Mouse (Mus musculus): ENCODE data around the gene Zbtb20.

Gene Zbtb20

GRCm38 (mm10) chr16:43531328-43531727 lies 655.6 kb downstream of the Zbtb20 start:
- no peak for DNase-seq

- no peak for DNase-seq
Observed at GRCm38 (mm10) chr16:43534103-43534502, 658.4 kb downstream of the Zbtb20 start.

- no peak for DNase-seq
Observed at GRCm38 (mm10) chr16:43535912-43536311, 660.2 kb downstream of the Zbtb20 start.

DNA sequence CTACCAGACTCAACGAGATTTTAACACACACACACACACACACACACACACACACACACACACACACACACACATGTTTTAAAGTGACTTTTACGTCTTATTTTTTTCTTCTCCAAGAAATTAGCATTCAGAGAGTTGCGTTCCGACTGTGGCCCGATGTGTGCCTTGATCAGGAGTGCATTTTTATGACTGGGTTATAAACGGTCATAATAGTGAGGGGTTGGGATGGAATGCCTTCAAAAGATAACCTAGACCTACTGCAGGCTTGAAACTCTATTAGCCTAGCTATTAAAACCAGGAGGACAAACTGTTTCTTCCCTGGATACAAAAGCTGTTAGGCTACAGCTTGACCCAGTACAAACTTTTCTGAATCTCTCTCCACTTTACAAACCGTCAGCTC lies 661.5 kb downstream of the Zbtb20 start:
- DNase-seq, result no peak

- no peak for DNase-seq
Observed at GRCm38 (mm10) chr16:43539659-43540096, 664.0 kb downstream of the Zbtb20 start.

DNA sequence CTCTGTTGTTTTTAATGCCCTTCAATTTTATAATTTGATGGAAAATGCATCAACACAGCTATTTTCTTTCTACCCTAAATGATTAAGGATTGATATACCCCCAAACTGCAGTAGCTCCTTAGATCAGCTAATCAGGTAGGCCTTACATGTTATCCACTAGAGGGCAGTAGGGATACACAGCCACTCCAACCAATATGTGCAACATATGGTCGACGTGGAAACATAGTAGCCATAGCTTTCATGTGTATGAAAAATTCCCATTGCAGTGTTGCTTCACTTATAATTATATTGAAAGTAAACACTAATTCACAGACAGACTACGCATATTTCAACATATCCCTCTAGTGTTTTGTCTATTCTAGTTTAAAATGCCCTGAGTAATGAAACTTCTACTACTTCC lies 664.4 kb downstream of the Zbtb20 start:
- peak; percentile 17 to 18 for DNase-seq

DNA sequence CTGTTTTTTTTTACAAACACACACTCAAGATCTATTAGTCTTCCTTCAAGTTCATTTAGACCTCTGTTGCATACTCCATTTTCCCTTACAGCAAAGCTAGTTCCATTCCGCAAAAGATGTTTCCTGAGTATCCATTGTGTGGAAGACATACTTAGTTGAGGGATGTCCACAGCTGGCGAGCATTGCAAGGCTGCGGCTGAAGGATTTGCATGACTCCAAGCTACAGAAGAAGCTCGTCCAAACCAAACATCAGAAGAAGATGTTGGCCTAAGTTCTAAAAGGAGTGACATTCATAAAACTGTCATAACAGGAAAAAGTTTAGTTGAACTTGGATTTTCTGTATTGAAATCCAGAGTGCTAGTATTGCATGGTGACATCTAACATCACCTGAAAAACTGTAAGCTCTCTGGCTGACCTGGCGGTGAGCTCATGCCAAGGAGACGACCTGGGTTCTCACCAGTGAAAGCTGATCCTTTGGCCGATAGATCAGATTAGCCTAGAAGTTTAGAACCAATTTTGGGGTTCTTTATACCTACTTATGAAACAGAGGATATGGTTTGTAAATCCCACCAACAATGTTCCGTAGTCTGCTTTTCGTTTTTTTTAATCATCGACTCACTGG lies 665.0 kb downstream of the Zbtb20 start:
- DNase-seq, result no peak

DNA sequence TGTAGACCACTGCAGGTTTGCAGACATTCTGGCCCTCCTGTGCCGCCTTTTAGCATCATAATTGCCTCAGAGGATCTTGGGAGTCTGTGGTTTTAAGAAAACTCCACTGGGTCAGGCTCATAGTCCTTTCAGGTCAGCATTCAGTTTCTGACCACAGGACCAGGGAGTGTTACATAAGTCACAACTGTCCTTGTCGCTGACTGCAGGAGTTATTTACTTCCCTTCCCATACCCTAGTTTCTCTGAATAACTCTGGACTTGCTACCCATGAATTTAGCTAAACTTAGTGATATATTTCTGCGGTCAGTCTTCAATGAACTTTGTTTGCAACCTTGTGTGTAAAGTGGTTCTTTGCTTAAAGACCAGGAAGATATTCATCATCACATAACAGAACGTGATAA lies 669.6 kb downstream of the Zbtb20 start:
- no peak for DNase-seq

GRCm38 (mm10) chr16:43547323-43548180 lies 671.9 kb downstream of the Zbtb20 start:
- no peak for DNase-seq

GRCm38 (mm10) chr16:43548774-43549173 lies 673.1 kb downstream of the Zbtb20 start:
- DNase-seq, result no peak

DNA sequence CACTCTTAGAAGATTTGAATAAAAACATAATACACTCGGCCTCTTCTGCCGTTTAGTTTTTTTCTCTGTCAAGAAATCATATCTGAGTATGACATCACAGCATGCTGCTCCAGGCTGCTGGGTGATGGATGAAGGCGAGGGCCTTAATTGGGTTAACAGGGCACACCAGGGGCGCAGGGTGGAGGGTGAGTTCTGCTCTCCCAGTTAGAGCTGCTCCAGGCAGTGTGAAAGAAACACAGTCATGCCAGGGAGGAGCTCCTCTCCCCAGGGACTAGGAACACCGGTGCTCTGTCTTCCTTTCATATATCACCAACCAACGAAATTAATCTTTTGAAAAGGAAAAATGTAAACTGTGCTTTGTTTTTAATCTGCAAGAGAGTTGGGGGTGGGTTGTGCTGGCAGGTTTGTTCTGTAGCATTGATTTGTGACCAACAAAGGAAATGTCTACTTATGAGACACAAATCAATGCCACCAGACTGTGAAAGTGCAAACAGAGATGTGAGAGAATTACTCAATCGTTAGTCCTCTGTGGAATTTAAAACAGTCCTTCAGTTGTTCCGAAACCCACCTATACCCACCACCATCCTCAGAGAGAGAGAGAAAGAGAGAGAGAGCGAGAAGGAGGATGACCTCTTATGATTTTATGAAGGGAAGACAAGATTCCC lies 673.9 kb downstream of the Zbtb20 start:
- no peak for DNase-seq

- no peak for DNase-seq
Observed at GRCm38 (mm10) chr16:43552443-43552842, 676.8 kb downstream of the Zbtb20 start.

DNA sequence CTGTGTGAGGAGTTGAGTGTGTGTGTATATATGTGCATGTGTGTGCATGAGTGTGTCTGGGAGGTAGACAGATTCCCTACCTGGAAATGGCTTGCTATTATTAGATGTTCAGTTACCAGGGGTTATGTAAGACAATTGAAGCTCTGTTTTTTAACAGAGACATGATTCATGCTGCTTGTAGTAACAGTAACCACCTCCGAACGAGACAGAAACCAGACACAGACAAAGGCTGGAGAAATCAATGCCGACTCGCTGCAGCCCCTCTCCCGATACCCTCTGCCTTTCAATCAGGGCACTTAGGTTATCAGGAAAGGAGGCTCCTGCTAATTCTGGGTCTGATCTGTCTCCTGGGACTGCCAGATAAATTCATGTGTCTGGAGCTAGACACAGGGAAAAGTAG lies 681.7 kb downstream of the Zbtb20 start:
- DNase-seq, result no peak

DNA sequence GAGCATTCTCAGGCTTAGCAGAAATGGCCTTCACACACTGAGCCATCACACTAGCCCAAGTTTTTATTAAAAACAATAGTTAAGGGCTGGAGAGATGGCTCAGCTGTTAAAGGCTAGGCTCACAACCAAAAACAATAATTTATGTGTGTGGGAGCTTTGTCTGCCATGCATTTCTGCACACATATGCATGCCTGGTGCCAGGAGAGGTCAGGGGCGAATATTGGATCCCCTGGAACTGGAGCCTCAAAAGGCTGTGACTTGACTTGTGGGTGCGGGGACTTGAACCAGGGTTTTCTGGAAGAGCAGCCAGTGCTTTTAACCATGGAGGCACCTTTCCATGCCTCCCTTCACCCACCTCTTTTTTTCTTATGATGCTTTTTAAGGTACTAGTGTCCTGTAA lies 685.6 kb downstream of the Zbtb20 start:
- no peak for DNase-seq

- peak; percentile 15 to 26 for DNase-seq
Observed at GRCm38 (mm10) chr16:43561956-43562355, 686.3 kb downstream of the Zbtb20 start.

GRCm38 (mm10) chr16:43565872-43566271 lies 690.2 kb downstream of the Zbtb20 start:
- no peak for DNase-seq

DNA sequence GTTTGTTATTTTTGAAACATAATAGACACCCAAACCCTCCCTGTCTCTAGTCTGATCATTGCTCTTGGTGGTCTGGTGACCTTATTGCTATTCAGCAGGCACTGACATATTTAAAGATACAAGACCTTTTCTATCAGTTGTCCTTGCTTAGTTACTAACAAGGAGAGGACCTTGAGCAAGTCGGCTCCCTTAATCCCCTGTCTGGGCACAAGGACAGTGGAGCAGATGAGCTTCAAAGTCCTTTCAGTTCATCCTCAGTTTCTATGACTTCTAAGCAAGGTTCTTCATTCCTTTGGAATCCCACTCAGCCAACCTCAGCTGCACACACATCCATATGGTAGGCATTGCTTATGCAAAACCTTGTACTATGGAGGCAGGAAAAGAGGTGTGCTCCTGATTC lies 690.8 kb downstream of the Zbtb20 start:
- DNase-seq, result no peak

DNA sequence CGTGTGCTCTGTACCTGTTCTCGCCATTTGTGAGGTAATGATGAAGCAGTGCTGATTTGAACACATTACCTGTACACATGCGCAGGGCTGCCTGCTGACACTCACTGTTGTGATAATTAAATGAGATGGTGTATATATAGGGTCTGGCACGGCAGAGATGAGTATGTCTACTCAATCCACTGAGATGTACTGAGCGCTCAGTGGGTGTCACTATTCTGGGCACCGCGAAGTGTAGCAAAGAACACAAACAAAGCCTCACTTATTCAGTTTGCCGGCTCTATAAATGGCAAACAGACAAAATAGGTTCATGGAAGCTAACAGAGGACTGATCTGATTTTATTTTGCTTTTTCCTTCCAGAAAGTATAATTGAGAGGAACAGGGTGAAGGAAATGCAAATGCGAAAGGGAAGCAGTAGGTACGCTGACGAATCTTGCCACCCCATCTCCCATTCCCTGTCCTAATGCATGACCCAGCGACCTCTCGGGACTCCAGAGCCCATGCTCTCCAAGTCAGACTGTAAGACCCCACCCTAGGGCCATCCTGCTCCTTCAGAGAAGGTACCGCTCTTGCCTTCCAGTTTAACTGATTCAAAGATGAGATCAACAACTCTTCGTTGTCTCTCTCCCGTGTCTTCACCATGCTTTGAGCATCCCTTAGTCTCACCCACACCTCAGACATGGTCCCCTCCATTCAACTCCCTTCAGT lies 695.8 kb downstream of the Zbtb20 start:
- no peak for DNase-seq

- DNase-seq, result no peak
Observed at GRCm38 (mm10) chr16:43572171-43572570, 696.5 kb downstream of the Zbtb20 start.

DNA sequence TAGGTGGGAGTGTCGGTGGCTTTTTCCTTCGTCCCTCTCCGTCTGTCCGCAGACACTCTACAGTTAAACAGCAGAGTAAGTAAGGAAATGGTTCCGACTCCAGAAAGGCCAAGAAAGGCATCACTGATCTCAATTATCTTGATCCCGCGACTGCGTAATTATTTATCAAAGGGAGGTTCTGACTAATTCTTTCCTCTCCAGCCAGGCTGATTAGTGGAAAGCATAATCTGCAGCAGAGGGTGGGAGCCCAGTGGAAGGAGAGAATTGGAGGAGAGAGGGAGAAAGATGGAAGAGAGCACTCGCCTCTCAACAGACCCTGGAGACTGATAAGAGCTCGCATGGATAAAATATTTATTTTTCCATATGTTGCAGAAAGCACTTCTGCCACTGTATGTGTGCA lies 697.1 kb downstream of the Zbtb20 start:
- DNase-seq, result no peak

DNA sequence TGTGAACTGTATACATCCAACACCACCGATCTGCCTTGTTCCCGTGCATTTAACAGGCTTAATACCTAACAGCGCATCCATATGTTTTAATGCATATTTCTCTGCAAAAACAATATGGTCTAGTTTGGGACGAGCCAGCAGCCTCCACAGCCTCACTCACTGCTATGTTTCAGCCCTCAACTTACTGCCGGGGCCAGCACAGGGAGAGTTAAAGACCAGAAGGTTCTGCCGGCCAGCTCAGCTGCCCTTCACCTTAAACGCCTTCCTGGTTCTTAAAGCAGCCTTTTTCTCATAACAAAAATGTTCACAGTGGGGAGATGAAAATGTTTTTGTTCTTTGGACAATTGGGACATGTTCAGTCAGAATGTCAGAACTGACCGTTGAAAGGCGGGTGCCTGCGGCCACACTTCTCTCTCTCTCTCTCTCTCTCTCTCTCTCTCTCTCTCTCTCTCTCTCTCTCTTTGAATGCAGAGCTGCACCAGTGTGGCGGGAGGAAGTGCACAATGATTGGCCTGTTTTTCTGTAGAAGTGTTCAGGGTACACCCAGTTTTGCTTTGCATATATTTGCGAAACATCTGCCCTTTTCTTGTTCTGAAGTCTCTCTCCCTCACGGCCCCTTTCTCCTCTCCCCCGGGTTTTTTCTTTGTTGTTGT lies 697.6 kb downstream of the Zbtb20 start:
- DNase-seq, result no peak

DNA sequence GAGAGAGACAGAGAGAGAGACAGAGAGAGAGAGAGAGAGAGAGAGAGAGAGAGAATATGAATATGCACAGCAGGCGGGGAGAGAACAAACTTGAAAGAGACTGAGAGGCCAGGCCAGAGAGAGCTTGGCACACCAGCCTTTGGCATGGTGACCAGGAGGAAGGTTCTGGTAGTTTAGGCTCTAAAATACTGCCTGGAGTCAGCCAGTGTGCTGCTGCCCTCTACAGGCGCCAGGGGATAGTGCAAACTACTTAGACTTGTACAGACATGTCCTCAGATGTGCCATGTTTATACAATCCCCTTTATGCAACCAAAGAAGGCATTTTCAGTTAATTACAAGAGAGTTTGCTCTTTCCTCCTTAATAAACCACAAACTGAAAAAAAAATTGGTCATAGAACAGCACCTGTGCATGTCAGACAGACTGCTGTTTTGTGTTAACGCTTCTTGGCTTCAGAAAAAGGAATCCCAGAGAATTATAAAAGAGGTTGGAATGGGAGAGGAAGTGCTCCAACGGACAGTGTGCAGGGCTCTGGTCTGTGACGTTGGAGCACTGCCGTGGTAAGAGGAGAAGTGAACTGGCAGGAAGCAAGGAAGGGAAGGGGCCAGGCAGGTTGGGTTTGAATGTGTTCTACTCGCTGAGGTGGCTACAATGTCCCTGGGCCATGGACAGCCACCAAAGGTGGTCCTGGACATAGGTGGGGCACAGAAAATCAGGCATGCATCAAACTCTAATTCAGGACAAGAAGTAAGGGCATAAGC lies 698.5 kb downstream of the Zbtb20 start:
- DNase-seq, result peak; percentile 76 to 77

All from B cell, adult 2 months (primary cell).